Mouse (Mus musculus): ENCODE data around the gene Mettl7a1. TPM values are rescaled to one million over a fixed set of nuclear protein-coding genes. Genes with fewer than 3 reads are reported as not detected.
"Not testable (repeated sequence)": the region's sequence is repeated elsewhere in the genome, so short reads cannot be mapped to it uniquely, and the experiment has no call there.

Mettl7a1 gene
- polyA plus RNA-seq, 1 experiment from 2014 or later, result 10.9 TPM

GRCm38 (mm10) chr15:100330739-100331138, 26.8 kb downstream of the Mettl7a1 start:
- H3K9me3 ChIP-seq (replicated peaks; ENCODE audit: control insufficient read depth, low read length), result no peaks in the 10 kb centered on the region
- H3K36me3 ChIP-seq (ENCODE audit: control insufficient read depth, insufficient read depth, low read length), result no peaks in the 10 kb centered on the region
- H3K9ac ChIP-seq (ENCODE audit: low read length), result no peak overlapping the region
- no peak overlapping the region for H3K4me3 ChIP-seq (replicated peaks; ENCODE audit: low read length)
- no peaks in the 10 kb centered on the region for H3K27me3 ChIP-seq (ENCODE audit: control insufficient read depth, insufficient read depth, low read length)
- H3K4me2 ChIP-seq (ENCODE audit: low read depth, low read length), result no peak overlapping the region
- ATAC-seq (ENCODE audit: insufficient read depth, low FRiP score), result no peak
- WGBS, result 69% methylated on average over 7 of the region's 7 CpGs
- H3K27ac ChIP-seq (ENCODE audit: low read length), result no peak overlapping the region
- no peaks in the 10 kb centered on the region for H3K4me1 ChIP-seq (ENCODE audit: control insufficient read depth, insufficient read depth, low read length)

- 26% methylated on average over 2 of the region's 10 CpGs for WGBS
- ATAC-seq (ENCODE audit: insufficient read depth, low FRiP score), result peak; percentile 13; the same call in 1 of the 2 replicates
Measured at GRCm38 (mm10) chr15:100332077-100332961, 28.4 kb downstream of the Mettl7a1 start.

GRCm38 (mm10) chr15:100334629-100335028, 30.7 kb downstream of the Mettl7a1 start, which contains the start of gene Mettl7a3:
Gene Mettl7a3 (plus strand): TSS chr15:100334929.
- H3K27me3 ChIP-seq (ENCODE audit: control insufficient read depth, insufficient read depth, low read length), result no peaks in the 10 kb centered on the region

More at GRCm38 (mm10) chr15:100332077-100332961, 28.4 kb downstream of the Mettl7a1 start:
- H3K27ac ChIP-seq (ENCODE audit: low read length); H3K9ac ChIP-seq (ENCODE audit: low read length); H3K27me3 ChIP-seq (ENCODE audit: control insufficient read depth, insufficient read depth, low read length); H3K36me3 ChIP-seq (ENCODE audit: control insufficient read depth, insufficient read depth, low read length); H3K4me2 ChIP-seq (ENCODE audit: low read depth, low read length); H3K4me1 ChIP-seq (ENCODE audit: control insufficient read depth, insufficient read depth, low read length); H3K4me3 ChIP-seq (replicated peaks; ENCODE audit: low read length); H3K9me3 ChIP-seq (replicated peaks; ENCODE audit: control insufficient read depth, low read length): not testable (repeated sequence)

DNA sequence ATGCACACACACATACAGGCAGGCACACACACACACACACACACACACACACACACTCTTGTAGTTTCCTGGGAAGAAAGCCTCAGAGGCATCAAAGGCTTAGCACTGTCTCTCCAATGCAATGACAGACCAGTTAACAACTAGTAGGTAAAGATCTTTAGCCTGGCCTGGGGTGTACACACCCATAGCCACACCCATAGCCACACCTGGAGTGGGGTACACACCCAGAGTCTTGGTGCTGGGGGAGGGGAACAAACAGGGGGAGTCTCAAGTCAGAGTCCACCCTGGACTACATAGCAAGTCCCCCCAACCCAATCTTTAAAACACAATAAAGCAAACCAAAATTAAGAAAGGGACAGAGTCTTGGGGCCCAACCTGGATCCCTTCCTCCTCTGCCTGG, 33.4 kb downstream of the Mettl7a1 start:
- H3K9me3 ChIP-seq (replicated peaks; ENCODE audit: control insufficient read depth, low read length); H3K4me2 ChIP-seq (ENCODE audit: low read depth, low read length); H3K36me3 ChIP-seq (ENCODE audit: control insufficient read depth, insufficient read depth, low read length); H3K27me3 ChIP-seq (ENCODE audit: control insufficient read depth, insufficient read depth, low read length); H3K4me1 ChIP-seq (ENCODE audit: control insufficient read depth, insufficient read depth, low read length); H3K27ac ChIP-seq (ENCODE audit: low read length); H3K4me3 ChIP-seq (replicated peaks; ENCODE audit: low read length); H3K9ac ChIP-seq (ENCODE audit: low read length): not testable (repeated sequence)
- 0 out of 2 replicates have a peak, but pooled peaks have one; percentile 52 for ATAC-seq (ENCODE audit: insufficient read depth, low FRiP score)

More at GRCm38 (mm10) chr15:100334629-100335028, 30.7 kb downstream of the Mettl7a1 start, which contains the start of gene Mettl7a3:
- no peak within 1 kb of the TSS for H3K4me2 ChIP-seq (ENCODE audit: low read depth, low read length)
- no peak within 1 kb of the TSS for H3K9ac ChIP-seq (ENCODE audit: low read length)
- 78% methylated on average over 10 of the region's 10 CpGs for WGBS
- ATAC-seq (ENCODE audit: insufficient read depth, low FRiP score), result no peak
- no peaks in the 10 kb centered on the region for H3K36me3 ChIP-seq (ENCODE audit: control insufficient read depth, insufficient read depth, low read length)
- H3K4me1 ChIP-seq (ENCODE audit: control insufficient read depth, insufficient read depth, low read length), result no peaks in the 10 kb centered on the region
- H3K27ac ChIP-seq (ENCODE audit: low read length), result no peak within 1 kb of the TSS
- no peaks in the 10 kb centered on the region for H3K9me3 ChIP-seq (replicated peaks; ENCODE audit: control insufficient read depth, low read length)
- no peak within 1 kb of the TSS for H3K4me3 ChIP-seq (replicated peaks; ENCODE audit: low read length)

- H3K9me3 ChIP-seq (replicated peaks; ENCODE audit: control insufficient read depth, low read length); ATAC-seq (ENCODE audit: insufficient read depth, low FRiP score); H3K9ac ChIP-seq (ENCODE audit: low read length); H3K4me2 ChIP-seq (ENCODE audit: low read depth, low read length); H3K4me1 ChIP-seq (ENCODE audit: control insufficient read depth, insufficient read depth, low read length); H3K36me3 ChIP-seq (ENCODE audit: control insufficient read depth, insufficient read depth, low read length); H3K27ac ChIP-seq (ENCODE audit: low read length); H3K4me3 ChIP-seq (replicated peaks; ENCODE audit: low read length); H3K27me3 ChIP-seq (ENCODE audit: control insufficient read depth, insufficient read depth, low read length): not testable (repeated sequence)
- WGBS, result 16% methylated on average over 6 of the region's 10 CpGs
Measured at GRCm38 (mm10) chr15:100337847-100338246, 33.9 kb downstream of the Mettl7a1 start.

DNA sequence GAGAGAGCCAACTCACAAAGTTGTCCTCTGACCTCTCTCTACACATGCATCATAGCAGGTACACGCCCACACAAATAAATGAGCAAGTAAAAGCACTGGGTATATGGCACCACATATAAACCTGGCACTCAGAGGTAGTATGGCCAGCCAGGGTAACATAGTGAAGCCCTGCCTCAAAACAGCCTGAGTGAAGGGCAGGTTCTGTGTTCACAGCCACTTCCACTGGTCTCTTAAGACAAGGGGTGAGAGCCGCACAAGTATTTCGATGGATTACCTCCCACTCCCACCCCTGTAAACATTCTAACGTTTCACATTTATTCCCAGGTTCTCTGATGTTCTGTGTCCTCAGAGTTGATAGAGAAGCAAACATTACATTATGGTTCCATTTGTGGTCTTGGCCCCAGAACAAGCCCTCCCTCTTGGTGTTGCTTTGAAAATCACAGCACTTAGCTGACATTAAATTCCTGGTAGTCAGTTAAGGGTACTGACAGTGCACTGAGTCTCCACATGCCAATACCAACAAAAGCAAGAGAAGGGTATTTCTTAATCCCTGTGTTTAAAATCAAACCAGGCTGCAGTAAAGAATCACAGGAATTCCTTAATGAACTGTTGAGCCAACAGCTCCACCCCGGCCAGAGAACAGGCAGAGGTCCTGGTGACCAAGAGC, 37.5 kb downstream of the Mettl7a1 start:
- not testable (repeated sequence) for ATAC-seq (ENCODE audit: insufficient read depth, low FRiP score); H3K4me2 ChIP-seq (ENCODE audit: low read depth, low read length); H3K36me3 ChIP-seq (ENCODE audit: control insufficient read depth, insufficient read depth, low read length); H3K9ac ChIP-seq (ENCODE audit: low read length); H3K27ac ChIP-seq (ENCODE audit: low read length); H3K4me1 ChIP-seq (ENCODE audit: control insufficient read depth, insufficient read depth, low read length); H3K27me3 ChIP-seq (ENCODE audit: control insufficient read depth, insufficient read depth, low read length); H3K4me3 ChIP-seq (replicated peaks; ENCODE audit: low read length); H3K9me3 ChIP-seq (replicated peaks; ENCODE audit: control insufficient read depth, low read length)
- 31% methylated on average over 4 of the region's 5 CpGs for WGBS

DNA sequence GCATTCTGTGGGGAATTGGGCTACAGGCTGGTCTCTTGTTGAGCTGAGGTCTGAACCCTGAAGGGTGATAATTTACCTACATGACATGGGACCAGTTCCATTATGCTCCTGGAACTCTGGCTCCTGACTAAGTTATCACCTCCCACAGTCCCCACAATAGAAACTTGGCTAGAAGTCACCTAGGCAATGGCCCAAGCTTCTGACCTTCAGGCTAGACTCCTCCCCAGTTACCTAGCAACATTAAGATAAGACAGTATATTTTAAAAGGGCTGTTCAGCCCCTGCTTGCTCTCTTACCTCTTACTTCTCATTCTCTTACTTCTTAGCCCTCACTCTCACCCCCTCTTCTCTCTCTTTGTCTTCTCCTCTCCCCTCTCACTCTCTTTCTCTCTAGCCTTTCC, 41.5 kb downstream of the Mettl7a1 start:
- Histone ChIP-seq H3K4me3 (replicated peaks; ENCODE audit: low read length) (no peak overlapping the region), H3K27me3 (ENCODE audit: control insufficient read depth, insufficient read depth, low read length) (no peaks in the 10 kb centered on the region), H3K4me1 (ENCODE audit: control insufficient read depth, insufficient read depth, low read length) (no peaks in the 10 kb centered on the region), H3K27ac (ENCODE audit: low read length) (no peak overlapping the region), H3K9ac (ENCODE audit: low read length) (no peak overlapping the region), H3K4me2 (ENCODE audit: low read depth, low read length) (no peak overlapping the region), H3K9me3 (replicated peaks; ENCODE audit: control insufficient read depth, low read length) (no peaks in the 10 kb centered on the region), H3K36me3 (ENCODE audit: control insufficient read depth, insufficient read depth, low read length) (no peaks in the 10 kb centered on the region)
- ATAC-seq (ENCODE audit: insufficient read depth, low FRiP score), result no peak

- 64% methylated on average over 13 of the region's 14 CpGs for WGBS
- Histone ChIP-seq H3K4me3 (replicated peaks; ENCODE audit: low read length) (no peak overlapping the region), H3K9ac (ENCODE audit: low read length) (no peak overlapping the region), H3K27ac (ENCODE audit: low read length) (no peak overlapping the region), H3K36me3 (ENCODE audit: control insufficient read depth, insufficient read depth, low read length) (no peaks in the 10 kb centered on the region), H3K9me3 (replicated peaks; ENCODE audit: control insufficient read depth, low read length) (no peaks in the 10 kb centered on the region), H3K4me2 (ENCODE audit: low read depth, low read length) (no peak overlapping the region), H3K4me1 (ENCODE audit: control insufficient read depth, insufficient read depth, low read length) (no peaks in the 10 kb centered on the region), H3K27me3 (ENCODE audit: control insufficient read depth, insufficient read depth, low read length) (no peaks in the 10 kb centered on the region)
- no peak for ATAC-seq (ENCODE audit: insufficient read depth, low FRiP score)
Measured at GRCm38 (mm10) chr15:100346761-100347160, 42.8 kb downstream of the Mettl7a1 start.

DNA sequence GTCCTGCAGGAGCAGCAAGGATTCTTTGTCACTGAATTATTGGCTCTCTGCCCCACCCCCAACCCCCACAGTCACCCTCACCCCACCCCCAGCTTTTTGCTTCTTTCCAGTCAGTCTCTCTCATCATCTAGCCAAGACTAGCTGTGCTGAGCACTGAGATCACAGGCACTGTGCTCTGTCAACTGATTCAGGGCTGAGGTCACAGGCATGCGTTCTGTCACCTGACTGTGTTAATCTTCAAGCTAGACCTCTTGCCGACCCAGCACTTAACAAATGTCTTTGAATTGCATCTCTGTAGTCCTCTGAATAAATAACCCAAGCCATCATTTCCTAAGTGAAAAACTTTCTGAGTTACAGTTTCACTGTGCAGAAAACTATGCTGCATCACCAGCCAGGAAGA, 45.6 kb downstream of the Mettl7a1 start:
- Histone ChIP-seq H3K9me3 (replicated peaks; ENCODE audit: control insufficient read depth, low read length) (no peaks in the 10 kb centered on the region), H3K9ac (ENCODE audit: low read length) (no peak overlapping the region), H3K27me3 (ENCODE audit: control insufficient read depth, insufficient read depth, low read length) (no peaks in the 10 kb centered on the region), H3K4me1 (ENCODE audit: control insufficient read depth, insufficient read depth, low read length) (no peaks in the 10 kb centered on the region), H3K27ac (ENCODE audit: low read length) (no peak overlapping the region), H3K36me3 (ENCODE audit: control insufficient read depth, insufficient read depth, low read length) (no peaks in the 10 kb centered on the region), H3K4me3 (replicated peaks; ENCODE audit: low read length) (no peak overlapping the region), H3K4me2 (ENCODE audit: low read depth, low read length) (no peak overlapping the region)
- WGBS, result 14% methylated on average over 2 of the region's 2 CpGs
- no peak for ATAC-seq (ENCODE audit: insufficient read depth, low FRiP score)
